In the genomic region with DNA sequence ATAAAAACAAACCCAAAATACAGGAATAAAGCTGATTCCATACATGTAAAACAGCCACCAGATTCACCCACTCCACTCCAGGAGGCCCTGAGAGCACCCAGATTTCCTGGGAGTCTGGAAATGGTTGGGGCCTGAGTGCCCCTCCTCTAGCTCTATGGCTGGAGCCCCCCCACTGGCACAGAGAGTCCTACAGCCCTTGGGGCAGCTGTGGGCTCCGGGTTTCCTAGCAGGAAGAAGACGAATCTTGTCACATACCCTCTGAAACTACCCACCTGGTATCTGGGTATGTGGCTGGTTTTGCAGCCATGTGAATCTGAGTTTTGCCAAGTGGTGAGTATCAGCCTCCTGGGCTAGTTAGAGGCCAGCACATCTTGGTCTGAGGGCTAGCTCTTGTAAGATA, we compare ENCODE assay signal across 21 mouse cellular contexts. TPM values are rescaled to one million over a fixed set of nuclear protein-coding genes. Genes with fewer than 3 reads are reported as not detected.
DNase-seq lines count a peak whose midpoint lies in the region; ATAC-seq lines count a peak whose summit lies in the region.
"Had no signal": no experiment of that assay in that cellular context is flagged by ENCODE, and none has a peak within 500 bp of the region (broad histone marks: within the 10 kb centered on the region; RNA-seq: fewer than 3 reads in every experiment).

No protein-coding gene starts in this region.

- H3K27ac ChIP-seq in forebrain, embryonic 11.5 days (ENCODE audit: low read depth, low read length), result no peak overlapping the region
- no peak overlapping the region for H3K27ac ChIP-seq in forebrain, embryonic 14.5 days (ENCODE audit: low read depth, low read length)
- H3K27ac ChIP-seq in hindbrain, embryonic 10.5 days, result peak overlapping the region; percentile 16; the same call in 1 of the 2 replicates
- no peak overlapping the region for H3K27ac ChIP-seq in hindbrain, embryonic 12.5 days
- H3K27ac ChIP-seq in midbrain, embryonic 15.5 days, result no peak overlapping the region
- H3K27ac ChIP-seq: hindbrain, embryonic 13.5 days; hindbrain, postnatal 0 days; intestine, embryonic 15.5 days had no signal

- H3K4me3 ChIP-seq in forebrain, embryonic 11.5 days (ENCODE audit: low read depth, low read length), result no peak overlapping the region
- H3K4me3 ChIP-seq in forebrain, embryonic 14.5 days (ENCODE audit: low read depth, low read length), result no peak overlapping the region
- no peak overlapping the region for H3K4me3 ChIP-seq in hindbrain, embryonic 10.5 days
- H3K4me3 ChIP-seq in hindbrain, embryonic 12.5 days, result no peak overlapping the region
- H3K4me3 ChIP-seq in midbrain, embryonic 15.5 days, result no peak overlapping the region
- H3K4me3 ChIP-seq: heart, embryonic 12.5 days; hindbrain, embryonic 13.5 days; intestine, embryonic 15.5 days had no signal

- no peak for ATAC-seq in forebrain, embryonic 11.5 days (replicated peaks; ENCODE audit: low FRiP score)
- ATAC-seq in forebrain, embryonic 14.5 days, result no peak
- no peak for ATAC-seq in hindbrain, embryonic 12.5 days (ENCODE audit: low FRiP score)
- ATAC-seq in midbrain, embryonic 15.5 days (replicated peaks), result no peak
- ATAC-seq: forebrain, postnatal 0 days; hindbrain, postnatal 0 days; intestine, embryonic 15.5 days had no signal

- 0 out of 2 replicates have a peak, but pooled peaks cover 3% of the 10 kb centered on the region for H3K4me1 ChIP-seq in forebrain, embryonic 11.5 days (replicated peaks; ENCODE audit: control insufficient read depth, insufficient read depth, low read length)
- no peaks in the 10 kb centered on the region for H3K4me1 ChIP-seq in forebrain, embryonic 14.5 days (ENCODE audit: control insufficient read depth, insufficient read depth, low read length)
- H3K4me1 ChIP-seq in hindbrain, embryonic 10.5 days (replicated peaks), result peaks cover 9% of the 10 kb centered on the region
- peaks cover 4% of the 10 kb centered on the region; the same call in 1 of the 2 replicates for H3K4me1 ChIP-seq in hindbrain, embryonic 12.5 days
- no peaks in the 10 kb centered on the region for H3K4me1 ChIP-seq in midbrain, embryonic 15.5 days
- H3K4me1 ChIP-seq: heart, embryonic 12.5 days; hindbrain, embryonic 13.5 days; intestine, embryonic 15.5 days had no signal

- H3K36me3 ChIP-seq in forebrain, embryonic 11.5 days (ENCODE audit: control insufficient read depth, insufficient read depth, low read length), result no peaks in the 10 kb centered on the region
- H3K36me3 ChIP-seq in forebrain, embryonic 14.5 days (ENCODE audit: control insufficient read depth, insufficient read depth, low read length), result no peaks in the 10 kb centered on the region
- H3K36me3 ChIP-seq in hindbrain, embryonic 10.5 days, result no peaks in the 10 kb centered on the region
- H3K36me3 ChIP-seq in hindbrain, embryonic 12.5 days, result no peaks in the 10 kb centered on the region
- H3K36me3 ChIP-seq in midbrain, embryonic 15.5 days (replicated peaks), result no peaks in the 10 kb centered on the region
- H3K36me3 ChIP-seq: heart, embryonic 12.5 days; hindbrain, embryonic 13.5 days; intestine, embryonic 15.5 days had no signal

- DNase-seq in forebrain, embryonic 11.5 days (ENCODE audit: low spot score), result peak; percentile 30
- DNase-seq in forebrain, embryonic 14.5 days (ENCODE audit: low spot score), result no peak
- no peak for DNase-seq in hindbrain, embryonic 10.5 days (ENCODE audit: low spot score)
- DNase-seq in spleen, postnatal 4 days (ENCODE audit: low spot score in 2 of 2), result peak; percentile 9 to 40
- no peak for DNase-seq in spleen, adult 18-20 months
- DNase-seq in neural tube, embryonic 10.5 days (ENCODE audit: extremely low spot score, low spot score), result no peak
- DNase-seq: adrenal gland, postnatal 14 days; cerebellum, adult 11-12 months; cerebellum, adult 9-10 months; cerebellum, postnatal 36 days; forebrain, postnatal 0 days; heart, adult 18-20 months had no signal

- no peak overlapping the region for H3K9ac ChIP-seq in forebrain, embryonic 11.5 days (ENCODE audit: low read length)
- no peak overlapping the region for H3K9ac ChIP-seq in forebrain, embryonic 14.5 days (ENCODE audit: low read length)
- no peak overlapping the region for H3K9ac ChIP-seq in hindbrain, embryonic 12.5 days
- no peak overlapping the region for H3K9ac ChIP-seq in midbrain, embryonic 15.5 days
- H3K9ac ChIP-seq: forebrain, postnatal 0 days; heart, embryonic 12.5 days; hindbrain, embryonic 13.5 days; intestine, embryonic 15.5 days had no signal

- no peak overlapping the region for H3K4me2 ChIP-seq in forebrain, embryonic 11.5 days (ENCODE audit: low read depth, low read length, severe bottlenecking)
- no peak overlapping the region for H3K4me2 ChIP-seq in forebrain, embryonic 14.5 days (ENCODE audit: low read length)
- H3K4me2 ChIP-seq in hindbrain, embryonic 12.5 days (replicated peaks), result no peak overlapping the region
- H3K4me2 ChIP-seq in midbrain, embryonic 15.5 days, result no peak overlapping the region
- H3K4me2 ChIP-seq: heart, embryonic 12.5 days; hindbrain, embryonic 13.5 days had no signal

- 83% methylated on average over 2 of the region's 2 CpGs for WGBS in forebrain, embryonic 11.5 days
- WGBS in forebrain, embryonic 14.5 days, result 86% methylated on average over 2 of the region's 2 CpGs
- 71% methylated on average over 2 of the region's 2 CpGs for WGBS in hindbrain, embryonic 10.5 days
- WGBS in hindbrain, embryonic 12.5 days, result 82% methylated on average over 2 of the region's 2 CpGs
- 73% methylated on average over 2 of the region's 2 CpGs for WGBS in midbrain, embryonic 15.5 days

- no peaks in the 10 kb centered on the region for H3K27me3 ChIP-seq in forebrain, embryonic 11.5 days (ENCODE audit: control insufficient read depth, insufficient read depth, low read length)
- no peaks in the 10 kb centered on the region for H3K27me3 ChIP-seq in forebrain, embryonic 14.5 days (replicated peaks; ENCODE audit: control insufficient read depth, insufficient read depth, low read length)
- H3K27me3 ChIP-seq in hindbrain, embryonic 10.5 days (ENCODE audit: insufficient read depth, poor library complexity, severe bottlenecking), result 0 out of 2 replicates have a peak, but pooled peaks cover 7% of the 10 kb centered on the region
- no peaks in the 10 kb centered on the region; the same call in 1 of the 2 replicates for H3K27me3 ChIP-seq in hindbrain, embryonic 12.5 days
- H3K27me3 ChIP-seq in midbrain, embryonic 15.5 days (replicated peaks), result no peaks in the 10 kb centered on the region
- H3K27me3 ChIP-seq: intestine, embryonic 15.5 days had no signal

- H3K9me3 ChIP-seq in forebrain, embryonic 11.5 days (ENCODE audit: control insufficient read depth, low read length), result no peaks in the 10 kb centered on the region
- H3K9me3 ChIP-seq in forebrain, embryonic 14.5 days (replicated peaks; ENCODE audit: control insufficient read depth, low read length), result no peaks in the 10 kb centered on the region
- H3K9me3 ChIP-seq in hindbrain, embryonic 10.5 days, result no peaks in the 10 kb centered on the region
- no peaks in the 10 kb centered on the region for H3K9me3 ChIP-seq in hindbrain, embryonic 12.5 days (replicated peaks)
- H3K9me3 ChIP-seq in midbrain, embryonic 15.5 days, result no peaks in the 10 kb centered on the region
- H3K9me3 ChIP-seq: heart, embryonic 12.5 days; hindbrain, embryonic 13.5 days; intestine, embryonic 15.5 days had no signal

RNA-seq across cellular contexts. Expression of gene Actrt2, which starts 41.1 kb away (rescaled TPM):
- not detected in 2 replicates for polyA plus RNA-seq in forebrain, embryonic 11.5 days (2014; fragmentation: Nextera tagmentation; extraction: Ambion mirVana)
- not detected in 2 replicates for polyA plus RNA-seq in forebrain, embryonic 14.5 days (2014; fragmentation: Nextera tagmentation; extraction: Ambion mirVana)
- not detected in 2 replicates for polyA plus RNA-seq in hindbrain, embryonic 10.5 days (2016; fragmentation: Nextera tagmentation; extraction: Ambion mirVana)
- polyA plus RNA-seq in hindbrain, embryonic 12.5 days (2016; fragmentation: Nextera tagmentation; extraction: Ambion mirVana), result not detected in 2 replicates
- polyA plus RNA-seq in midbrain, embryonic 15.5 days (2015; fragmentation: Nextera tagmentation; extraction: Ambion mirVana), result not detected in 2 replicates
- polyA plus RNA-seq: C2C12; embryonic facial prominence, embryonic 14.5 days; forebrain, postnatal 0 days; heart, embryonic 12.5 days; heart, embryonic 16.5 days; hindbrain, embryonic 13.5 days; hindbrain, postnatal 0 days; intestine, embryonic 15.5 days had no signal

Comparison
In these comparisons a context has a peak if more than half of its experiments do, and no peak if none do; other contexts are left out.
1. DNase-seq: peak in forebrain, embryonic 11.5 days (single experiment) and spleen, postnatal 4 days (2 of 2); none in forebrain, embryonic 14.5 days (single experiment), hindbrain, embryonic 10.5 days (single experiment), spleen, adult 18-20 months (0 of 2) and neural tube, embryonic 10.5 days (single experiment).